Mouse (Mus musculus): ENCODE measurements around the gene AV320801. TPM values are rescaled to one million over a fixed set of nuclear protein-coding genes. Genes with fewer than 3 reads are reported as not detected.

Gene AV320801
- not detected in 2 replicates for polyA plus RNA-seq (2015; fragmentation: Nextera tagmentation; extraction: Ambion mirVana)

DNA sequence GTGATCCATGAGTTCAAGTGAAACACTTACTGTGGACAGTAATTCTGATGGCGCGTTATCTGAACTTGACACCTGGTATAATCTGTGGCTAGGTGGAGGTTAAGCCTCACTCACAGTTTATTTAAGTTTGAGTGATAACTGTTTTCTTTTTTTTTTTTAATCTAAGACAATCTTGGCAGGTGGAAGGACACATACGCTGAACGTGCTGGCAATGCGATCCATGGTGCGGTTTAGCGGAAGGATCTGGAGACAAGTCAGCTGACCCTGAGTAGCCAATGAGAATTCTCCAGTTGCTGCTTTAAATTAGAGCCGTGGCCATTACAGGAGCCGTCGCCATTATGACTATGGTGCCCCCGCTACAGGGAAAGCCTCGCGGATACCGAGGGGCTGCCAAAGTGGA lies at the start of gene AV320801:
AV320801 (plus strand) TSS at position 301 of the 400 bp plus-strand sequence.

Other genes with a start within 250 kb of the AV320801 start
- not detected in 2 replicates for gene Pramel3, start 192.3 kb upstream of the AV320801 start, polyA plus RNA-seq (2015; fragmentation: Nextera tagmentation; extraction: Ambion mirVana)
- not detected in 2 replicates for gene Gm5128, start 121.3 kb upstream of the AV320801 start, polyA plus RNA-seq (2015; fragmentation: Nextera tagmentation; extraction: Ambion mirVana)
- gene Gm7903, start 60.8 kb upstream of the AV320801 start, polyA plus RNA-seq (2015; fragmentation: Nextera tagmentation; extraction: Ambion mirVana) = not detected in 2 replicates
- 0.12 and 0.19 TPM in 2 replicates for gene Nxf7, start 104.2 kb downstream of the AV320801 start, polyA plus RNA-seq (2015; fragmentation: Nextera tagmentation; extraction: Ambion mirVana)
- not detected in 2 replicates for gene Prame, start 133.1 kb downstream of the AV320801 start, polyA plus RNA-seq (2015; fragmentation: Nextera tagmentation; extraction: Ambion mirVana)
- not detected in 2 replicates for gene Tcp11x2, start 199.2 kb downstream of the AV320801 start, polyA plus RNA-seq (2015; fragmentation: Nextera tagmentation; extraction: Ambion mirVana)
- not detected in 2 replicates for gene Tmsb15a, start 230.7 kb downstream of the AV320801 start, polyA plus RNA-seq (2015; fragmentation: Nextera tagmentation; extraction: Ambion mirVana)
- 5.5 and 5.7 TPM in 2 replicates for gene Armcx5, start 248.1 kb downstream of the AV320801 start, polyA plus RNA-seq (2015; fragmentation: Nextera tagmentation; extraction: Ambion mirVana)
- gene Gprasp1, start 248.1 kb downstream of the AV320801 start, polyA plus RNA-seq (2015; fragmentation: Nextera tagmentation; extraction: Ambion mirVana) = 10.1 and 10.5 TPM in 2 replicates